Mouse (Mus musculus) G1E (cell line): ENCODE data around the gene Olfr1051. TPM values are rescaled to one million over a fixed set of nuclear protein-coding genes. Genes with fewer than 3 reads are reported as not detected.
"Not testable (repeated sequence)": the region's sequence is repeated elsewhere in the genome, so short reads cannot be mapped to it uniquely, and the experiment has no call there.

Experiments
- ATAC-seq: 2 replicates; pipeline ENCODE4 v1.8.0; 2016; ENCODE audit warnings: mild to moderate bottlenecking; ENCODE audit not compliant: insufficient number of reproducible peaks, poor library complexity, low FRiP score, severe bottlenecking; ENCODE audit errors: extremely low read depth
- DNase-seq: peaks from one replicate; pipeline ENCODE4 v3.0.0; 2012; ENCODE audit warnings: low spot score
- H3K27me3 ChIP-seq: 2 replicates; pipeline ENCODE4 v1.6.1; 2012; ENCODE audit warnings: mild to moderate bottlenecking, low read length, inconsistent platforms; ENCODE audit not compliant: insufficient read depth
- H3K36me3 ChIP-seq: replicated peaks from 2 replicates; pipeline ENCODE3; 2012; ENCODE audit warnings: mild to moderate bottlenecking, inconsistent platforms
- H3K4me1 ChIP-seq: 2 replicates; pipeline ENCODE4 v1.6.1; 2012; ENCODE audit warnings: low read depth, low read length, inconsistent platforms, mixed read lengths; ENCODE audit not compliant: insufficient read depth
- H3K4me3 ChIP-seq: 2 replicates; pipeline ENCODE4 v1.5.1; 2012; ENCODE audit warnings: low read depth, mild to moderate bottlenecking, inconsistent platforms, low read length, moderate library complexity, mixed read lengths
- H3K9me3 ChIP-seq: replicated peaks from 2 replicates; pipeline ENCODE4 v1.6.1; 2012; ENCODE audit warnings: inconsistent platforms
- CTCF ChIP-seq: IDR thresholded peaks from 2 replicates; pipeline ENCODE4 v1.5.1; 2012; ENCODE audit warnings: low read depth, low read length, inconsistent platforms, mixed read lengths
- GATA1 ChIP-seq: IDR thresholded peaks from 2 replicates; pipeline ENCODE4 v1.6.1; 2012; ENCODE audit warnings: borderline replicate concordance, low read length, inconsistent platforms, mixed read lengths
- GATA2 ChIP-seq: IDR thresholded peaks from 2 replicates; pipeline ENCODE4 v1.6.1; 2012; ENCODE audit warnings: low read depth, low read length, inconsistent platforms, borderline replicate concordance
- POLR2AphosphoS5 ChIP-seq: IDR thresholded peaks from 2 replicates; pipeline ENCODE4 v1.6.1; 2012; ENCODE audit warnings: low read depth, low read length, inconsistent platforms; ENCODE audit not compliant: insufficient replicate concordance
- TAL1 ChIP-seq: conservative IDR thresholded peaks from 2 replicates; pipeline ENCODE4 v1.6.1; 2012; ENCODE audit warnings: low read depth, low read length, inconsistent platforms, mixed read lengths
- polyA plus RNA-seq: library from polyadenylated mRNA; stranded (reverse); fragments of >175 nt; gene quantifications from 2 replicates; pipeline ENCODE4 v1.2.3, GENCODE M21; 2012
- total RNA-seq, 2 experiments: library from RNA; stranded (forward) in 1 of 2; stranded (reverse) in 1 of 2; fragments of 200-1000 nt in 1 of 2; fragments of >200 nt in 1 of 2; fragmentation: Nextera tagmentation in 1 of 2; gene quantifications; 2 replicates each; pipeline ENCODE4 v1.2.3; 2014 to 2017

Gene Olfr1051
- total RNA-seq (2014; fragmentation: Nextera tagmentation) (not detected in 2 replicates), total RNA-seq (2017) (not detected in 2 replicates), polyA plus RNA-seq (not detected in 2 replicates)

DNA sequence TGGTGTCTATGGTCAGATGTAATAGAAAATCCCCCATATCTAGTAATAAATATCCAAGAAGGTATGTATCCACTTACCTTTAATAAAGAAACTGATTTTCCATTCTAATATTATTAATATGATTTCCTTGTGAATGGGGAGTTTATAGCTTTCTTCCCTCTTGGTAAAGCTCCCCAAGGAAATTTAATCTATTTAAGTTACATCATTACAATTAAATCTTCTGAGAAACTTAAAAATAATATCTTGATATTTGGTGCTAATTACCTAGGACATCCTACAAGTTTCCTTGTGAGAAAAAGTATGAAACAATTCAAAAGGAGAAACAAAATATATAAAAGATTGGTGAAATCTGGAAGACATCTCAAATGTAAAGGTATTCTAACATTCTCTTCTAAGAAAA lies at the start of gene Olfr1051:
Gene Olfr1051 (minus strand): TSS at position 101 of the 400 bp plus-strand sequence.
- DNase-seq, ATAC-seq, H3K4me1 ChIP-seq, H3K4me3 ChIP-seq, H3K27me3 ChIP-seq, H3K9me3 ChIP-seq, H3K36me3 ChIP-seq: not testable (repeated sequence)

DNA sequence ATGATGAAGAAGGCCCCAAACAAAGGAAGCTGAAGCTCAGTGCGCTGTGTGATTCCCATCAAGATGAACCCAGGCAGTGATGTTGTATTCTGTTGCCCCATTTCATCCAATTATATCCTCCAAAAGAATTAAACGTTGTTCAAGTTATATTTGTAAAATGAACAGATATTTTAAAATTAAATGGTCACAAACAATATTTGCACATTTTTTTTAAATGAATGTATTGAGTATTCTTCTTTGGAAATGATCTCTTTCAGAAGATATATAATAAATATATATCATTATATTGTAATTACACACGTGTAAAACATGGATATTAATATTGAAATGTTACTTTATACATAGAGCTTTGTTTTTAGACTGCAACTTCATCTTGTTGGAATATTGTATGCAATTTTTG lies 36.3 kb upstream of the Olfr1051 start, which contains the start of gene Olfr1053:
Gene Olfr1053 (minus strand): TSS at position 101 of the 400 bp plus-strand sequence.
- Histone ChIP-seq H3K4me3 (no peak within 1 kb of the TSS), H3K27me3 (no peaks in the 10 kb centered on the region), H3K9me3 (no peaks in the 10 kb centered on the region), H3K36me3 (no peaks in the 10 kb centered on the region), H3K4me1 (no peaks in the 10 kb centered on the region)
- ATAC-seq (no peak), DNase-seq (no peak)
- TF ChIP-seq TAL1 = no peak
- TF ChIP-seq CTCF = no peak
- no peak for TF ChIP-seq GATA1

DNA sequence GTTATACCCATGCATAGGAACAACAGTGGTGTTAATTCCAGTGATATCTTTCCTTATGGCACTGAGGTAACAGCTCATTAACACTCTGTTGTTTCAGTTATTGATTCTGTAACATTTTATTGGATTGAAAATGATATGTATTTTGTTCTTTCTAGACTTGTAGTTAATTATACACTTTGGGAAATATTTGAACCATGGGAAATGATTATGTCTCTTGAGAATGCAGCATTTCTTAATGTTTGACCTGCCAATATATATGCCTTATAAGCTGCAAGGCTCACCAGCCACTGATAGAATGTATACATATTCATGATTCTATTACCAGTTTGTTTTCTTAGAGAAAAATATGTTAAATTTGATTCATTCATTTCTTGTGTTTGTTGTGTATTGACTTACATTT lies 13.3 kb upstream of the Olfr1051 start, which contains the start of gene Olfr1052:
Gene Olfr1052 (plus strand): TSS at position 301 of the 400 bp plus-strand sequence.
- H3K4me3 ChIP-seq = no peak within 1 kb of the TSS
- no peak for ATAC-seq
- TF ChIP-seq POLR2AphosphoS5 (no peak), GATA1 (no peak), GATA2 (no peak), CTCF (no peak), TAL1 (no peak)
- no peak for DNase-seq
- no peaks in the 10 kb centered on the region for H3K4me1 ChIP-seq
- H3K27me3 ChIP-seq = no peaks in the 10 kb centered on the region
- no peaks in the 10 kb centered on the region for H3K36me3 ChIP-seq
- H3K9me3 ChIP-seq = no peaks in the 10 kb centered on the region

DNA sequence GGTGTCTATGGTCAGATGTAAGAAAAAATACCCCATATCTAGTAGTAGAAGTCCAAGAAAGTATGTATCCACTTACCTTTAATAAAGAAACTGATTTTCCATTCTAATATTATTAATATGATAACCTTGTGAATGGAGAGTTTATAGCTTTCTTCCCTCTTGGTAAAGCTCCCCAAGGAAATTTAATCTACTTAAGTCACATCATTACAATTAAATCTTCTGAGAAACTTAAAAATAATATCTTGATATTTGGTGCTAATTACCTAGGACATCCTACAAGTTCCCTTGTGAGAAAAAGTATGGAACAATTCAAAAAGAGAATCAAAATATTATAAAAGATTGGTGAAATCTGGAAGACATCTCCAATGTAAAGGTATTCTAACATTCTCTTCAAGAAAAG lies 20.7 kb downstream of the Olfr1051 start, which contains the start of gene Olfr1049:
Gene Olfr1049 (minus strand): TSS at position 101 of the 400 bp plus-strand sequence.
- not testable (repeated sequence) for H3K36me3 ChIP-seq, ATAC-seq

DNA sequence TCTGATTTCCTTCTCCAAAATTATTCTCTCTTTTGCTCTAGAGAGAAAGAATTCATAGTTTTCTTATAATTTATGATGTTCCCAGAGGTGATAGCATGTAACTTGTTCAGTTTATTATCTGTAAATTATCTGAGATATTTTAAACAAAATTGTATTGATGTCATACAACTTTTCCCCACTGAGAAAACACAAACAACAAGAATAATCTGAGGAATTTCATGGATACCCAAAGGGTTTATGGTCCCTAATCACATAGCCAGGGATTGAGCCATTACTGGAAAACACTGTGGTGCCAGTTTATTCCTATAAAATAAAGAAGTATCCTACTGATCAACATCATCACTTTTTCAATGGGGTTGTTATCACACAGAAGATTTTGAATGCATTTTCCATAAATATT lies 38.7 kb downstream of the Olfr1051 start, which contains the start of gene Olfr1048:
Gene Olfr1048 (minus strand): TSS at position 101 of the 400 bp plus-strand sequence.
- no peaks in the 10 kb centered on the region for H3K9me3 ChIP-seq
- H3K27me3 ChIP-seq = no peaks in the 10 kb centered on the region
- no peaks in the 10 kb centered on the region for H3K4me1 ChIP-seq
- no peak within 1 kb of the TSS for H3K4me3 ChIP-seq
- DNase-seq = no peak
- no peaks in the 10 kb centered on the region for H3K36me3 ChIP-seq
- TF ChIP-seq GATA1 (no peak), GATA2 (no peak), POLR2AphosphoS5 (no peak)
- no peak for ATAC-seq

More for the DNA sequence above, 20.7 kb downstream of the Olfr1051 start, which contains the start of gene Olfr1049:
- not testable (repeated sequence) for H3K27me3 ChIP-seq, H3K9me3 ChIP-seq, H3K4me3 ChIP-seq, DNase-seq, H3K4me1 ChIP-seq

DNA sequence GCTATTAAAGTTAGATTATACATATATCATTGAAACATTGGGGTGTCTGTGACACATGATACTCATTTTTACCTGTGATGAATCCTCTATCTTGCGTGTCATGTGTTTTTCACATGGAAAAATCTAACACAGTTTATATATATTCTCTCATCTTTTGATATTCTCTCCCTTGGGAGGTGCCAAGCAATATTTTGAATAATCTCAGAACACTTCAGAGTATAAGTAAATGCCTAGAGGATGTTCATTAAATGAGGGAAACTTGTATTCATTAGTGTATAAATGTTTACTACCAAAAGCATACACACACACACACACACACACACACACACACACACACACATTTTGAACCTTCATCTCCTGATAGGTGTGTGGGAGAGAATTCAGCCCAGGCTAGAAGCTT lies 47.6 kb downstream of the Olfr1051 start, which contains the start of gene Olfr1047:
Gene Olfr1047 (minus strand): TSS at position 101 of the 400 bp plus-strand sequence.
- no peak for ATAC-seq
- Histone ChIP-seq H3K4me3 (no peak within 1 kb of the TSS), H3K36me3 (no peaks in the 10 kb centered on the region), H3K27me3 (no peaks in the 10 kb centered on the region), H3K4me1 (no peaks in the 10 kb centered on the region), H3K9me3 (0 out of 2 replicates have a peak, but pooled peaks cover 4% of the 10 kb centered on the region)
- no peak for DNase-seq
- TF ChIP-seq CTCF (no peak), POLR2AphosphoS5 (no peak), GATA2 (no peak), GATA1 (no peak), TAL1 (no peak)

Other genes starting within 250 kb of the Olfr1051 start
Only the 20 nearest of the 27 such genes appear.
- gene Olfr1039, start 143.2 kb downstream of the Olfr1051 start, total RNA-seq (2014; fragmentation: Nextera tagmentation) = not detected in 2 replicates
- gene Olfr1039, start 143.2 kb downstream of the Olfr1051 start, total RNA-seq (2017) = 0.22 TPM in 1 of 2 replicates, not detected in the other
- gene Olfr1039, start 143.2 kb downstream of the Olfr1051 start, polyA plus RNA-seq = not detected in 2 replicates
- not detected in 2 replicates for gene Olfr1040, start 132.4 kb downstream of the Olfr1051 start, total RNA-seq (2014; fragmentation: Nextera tagmentation)
- gene Olfr1040, start 132.4 kb downstream of the Olfr1051 start, total RNA-seq (2017) = 0.46 TPM in 1 of 2 replicates, not detected in the other
- gene Olfr1040, start 132.4 kb downstream of the Olfr1051 start, polyA plus RNA-seq = not detected in 2 replicates
- gene Olfr1042, start 117.2 kb downstream of the Olfr1051 start, total RNA-seq (2014; fragmentation: Nextera tagmentation) = not detected in 2 replicates
- gene Olfr1042, start 117.2 kb downstream of the Olfr1051 start, total RNA-seq (2017) = 0.11 TPM in 1 of 2 replicates, not detected in the other
- gene Olfr1042, start 117.2 kb downstream of the Olfr1051 start, polyA plus RNA-seq = not detected in 2 replicates
- gene Olfr1043, start 111.6 kb downstream of the Olfr1051 start, total RNA-seq (2014; fragmentation: Nextera tagmentation) = not detected in 2 replicates
- not detected in 2 replicates for gene Olfr1043, start 111.6 kb downstream of the Olfr1051 start, total RNA-seq (2017)
- gene Olfr1043, start 111.6 kb downstream of the Olfr1051 start, polyA plus RNA-seq = not detected in 2 replicates
- not detected in 2 replicates for gene Olfr1044, start 101.3 kb downstream of the Olfr1051 start, total RNA-seq (2014; fragmentation: Nextera tagmentation)
- 0.17 and 0.38 TPM in 2 replicates for gene Olfr1044, start 101.3 kb downstream of the Olfr1051 start, total RNA-seq (2017)
- gene Olfr1044, start 101.3 kb downstream of the Olfr1051 start, polyA plus RNA-seq = not detected in 2 replicates
- gene Olfr52, start 93.4 kb downstream of the Olfr1051 start, total RNA-seq (2014; fragmentation: Nextera tagmentation) = not detected in 2 replicates
- 0.11 and 0.17 TPM in 2 replicates for gene Olfr52, start 93.4 kb downstream of the Olfr1051 start, total RNA-seq (2017)
- not detected in 2 replicates for gene Olfr52, start 93.4 kb downstream of the Olfr1051 start, polyA plus RNA-seq
- not detected in 2 replicates for gene Olfr1045, start 76.1 kb downstream of the Olfr1051 start, total RNA-seq (2014; fragmentation: Nextera tagmentation)
- gene Olfr1045, start 76.1 kb downstream of the Olfr1051 start, total RNA-seq (2017) = 0.16 and 0.17 TPM in 2 replicates
- not detected in 2 replicates for gene Olfr1045, start 76.1 kb downstream of the Olfr1051 start, polyA plus RNA-seq
- not detected in 2 replicates for gene Olfr1046, start 59.8 kb downstream of the Olfr1051 start, total RNA-seq (2014; fragmentation: Nextera tagmentation)
- gene Olfr1046, start 59.8 kb downstream of the Olfr1051 start, total RNA-seq (2017) = 0.16 TPM in 1 of 2 replicates, not detected in the other
- not detected in 2 replicates for gene Olfr1046, start 59.8 kb downstream of the Olfr1051 start, polyA plus RNA-seq
- gene Olfr1047, start 47.7 kb downstream of the Olfr1051 start, total RNA-seq (2014; fragmentation: Nextera tagmentation) = not detected in 2 replicates
- gene Olfr1047, start 47.7 kb downstream of the Olfr1051 start, total RNA-seq (2017) = not detected in 2 replicates
- gene Olfr1047, start 47.7 kb downstream of the Olfr1051 start, polyA plus RNA-seq = not detected in 2 replicates
- not detected in 2 replicates for gene Olfr1048, start 38.8 kb downstream of the Olfr1051 start, total RNA-seq (2014; fragmentation: Nextera tagmentation)
- gene Olfr1048, start 38.8 kb downstream of the Olfr1051 start, total RNA-seq (2017) = 0.06 and 0.27 TPM in 2 replicates
- gene Olfr1048, start 38.8 kb downstream of the Olfr1051 start, polyA plus RNA-seq = not detected in 2 replicates
- gene Olfr1049, start 20.8 kb downstream of the Olfr1051 start, total RNA-seq (2014; fragmentation: Nextera tagmentation) = not detected in 2 replicates
- not detected in 2 replicates for gene Olfr1049, start 20.8 kb downstream of the Olfr1051 start, total RNA-seq (2017)
- not detected in 2 replicates for gene Olfr1049, start 20.8 kb downstream of the Olfr1051 start, polyA plus RNA-seq
- gene Olfr1052, start 13.4 kb upstream of the Olfr1051 start, total RNA-seq (2014; fragmentation: Nextera tagmentation) = not detected in 2 replicates
- gene Olfr1052, start 13.4 kb upstream of the Olfr1051 start, total RNA-seq (2017) = 0.11 and 0.12 TPM in 2 replicates
- gene Olfr1052, start 13.4 kb upstream of the Olfr1051 start, polyA plus RNA-seq = not detected in 2 replicates
- not detected in 2 replicates for gene Olfr1053, start 36.2 kb upstream of the Olfr1051 start, total RNA-seq (2014; fragmentation: Nextera tagmentation)
- gene Olfr1053, start 36.2 kb upstream of the Olfr1051 start, total RNA-seq (2017) = not detected in 2 replicates
- gene Olfr1053, start 36.2 kb upstream of the Olfr1051 start, polyA plus RNA-seq = not detected in 2 replicates
- not detected in 2 replicates for gene Olfr1054, start 56.3 kb upstream of the Olfr1051 start, total RNA-seq (2014; fragmentation: Nextera tagmentation)
- not detected in 2 replicates for gene Olfr1054, start 56.3 kb upstream of the Olfr1051 start, total RNA-seq (2017)
- gene Olfr1054, start 56.3 kb upstream of the Olfr1051 start, polyA plus RNA-seq = not detected in 2 replicates
- gene Olfr1055, start 71.2 kb upstream of the Olfr1051 start, total RNA-seq (2014; fragmentation: Nextera tagmentation) = not detected in 2 replicates
- not detected in 2 replicates for gene Olfr1055, start 71.2 kb upstream of the Olfr1051 start, total RNA-seq (2017)
- gene Olfr1055, start 71.2 kb upstream of the Olfr1051 start, polyA plus RNA-seq = not detected in 2 replicates
- not detected in 2 replicates for gene Olfr1056, start 83.4 kb upstream of the Olfr1051 start, total RNA-seq (2014; fragmentation: Nextera tagmentation)
- 0.12 and 0.60 TPM in 2 replicates for gene Olfr1056, start 83.4 kb upstream of the Olfr1051 start, total RNA-seq (2017)
- gene Olfr1056, start 83.4 kb upstream of the Olfr1051 start, polyA plus RNA-seq = not detected in 2 replicates
- gene Olfr1057, start 99.3 kb upstream of the Olfr1051 start, total RNA-seq (2014; fragmentation: Nextera tagmentation) = not detected in 2 replicates
- gene Olfr1057, start 99.3 kb upstream of the Olfr1051 start, total RNA-seq (2017) = 0.22 TPM in 1 of 2 replicates, not detected in the other
- not detected in 2 replicates for gene Olfr1057, start 99.3 kb upstream of the Olfr1051 start, polyA plus RNA-seq
- not detected in 2 replicates for gene Olfr1058, start 109.5 kb upstream of the Olfr1051 start, total RNA-seq (2014; fragmentation: Nextera tagmentation)
- not detected in 2 replicates for gene Olfr1058, start 109.5 kb upstream of the Olfr1051 start, total RNA-seq (2017)
- not detected in 2 replicates for gene Olfr1058, start 109.5 kb upstream of the Olfr1051 start, polyA plus RNA-seq
- gene Olfr1061, start 135.0 kb upstream of the Olfr1051 start, total RNA-seq (2014; fragmentation: Nextera tagmentation) = not detected in 2 replicates
- gene Olfr1061, start 135.0 kb upstream of the Olfr1051 start, total RNA-seq (2017) = not detected in 2 replicates
- not detected in 2 replicates for gene Olfr1061, start 135.0 kb upstream of the Olfr1051 start, polyA plus RNA-seq
- not detected in 2 replicates for gene Olfr1062, start 147.7 kb upstream of the Olfr1051 start, total RNA-seq (2014; fragmentation: Nextera tagmentation)
- 0.05 TPM in 1 of 2 replicates, not detected in the other for gene Olfr1062, start 147.7 kb upstream of the Olfr1051 start, total RNA-seq (2017)
- gene Olfr1062, start 147.7 kb upstream of the Olfr1051 start, polyA plus RNA-seq = not detected in 2 replicates